Mouse (Mus musculus): ENCODE measurements around the gene Sv2a.

GRCm38 (mm10) chr3:96225421-96225820, 44.5 kb downstream of the Sv2a start:
- TF ChIP-seq CTCF (IDR thresholded peaks at IDR 0.05; ENCODE audit: control insufficient read depth, insufficient read depth, insufficient replicate concordance, low read depth, low read length) (no peak), POLR2A (IDR thresholded peaks at IDR 0.05; ENCODE audit: control insufficient read depth, low read depth, low read length) (no peak)

All from testis, adult 2 months (tissue).